Mouse (Mus musculus) lung, adult 2 months (tissue): Measurements from ENCODE around the gene Nr5a2.

Source experiments
- CTCF ChIP-seq: fragments of 200-500 bp; IDR thresholded peaks from 2 replicates; pipeline ENCODE4 v1.5.1; 2011; ENCODE audit warnings: mild to moderate bottlenecking, low read length, control low read depth; ENCODE audit not compliant: insufficient read depth
- POLR2A ChIP-seq: fragments of 200-500 bp; IDR thresholded peaks from 2 replicates; pipeline ENCODE4 v1.6.1; 2011; ENCODE audit warnings: low read depth, mild to moderate bottlenecking, control low read depth, low read length, borderline replicate concordance; ENCODE audit errors: extremely low read depth

GRCm38 (mm10) chr1:136959491-136959890 lies 757 bp downstream of the Nr5a2 start:
- TF ChIP-seq CTCF = no peak
- no peak for TF ChIP-seq POLR2A
